Mouse (Mus musculus) lung, embryonic 15.5 days (tissue): ENCODE data around the gene Cmtm3. TPM values are rescaled to one million over a fixed set of nuclear protein-coding genes. Genes with fewer than 3 reads are reported as not detected.

Experiments
- ATAC-seq: fragments of 200-750 bp; cut with Nextera tagmentation; 2 replicates; pipeline ENCODE4 v1.8.0; 2017; ENCODE audit warnings: moderate number of reproducible peaks, borderline replicate concordance; ENCODE audit not compliant: low FRiP score, low TSS enrichment; ENCODE audit errors: extremely low read depth
- H3K27ac ChIP-seq: fragments of 300-500 bp; sonication (generic); 2 replicates; pipeline ENCODE4 v1.5.1; 2015; ENCODE audit warnings: moderate library complexity, mild to moderate bottlenecking, inconsistent platforms
- H3K27me3 ChIP-seq: fragments of 300-500 bp; sonication (generic); 2 replicates; pipeline ENCODE4 v1.6.1; 2015; ENCODE audit warnings: inconsistent platforms
- H3K36me3 ChIP-seq: fragments of 300-500 bp; sonication (generic); 2 replicates; pipeline ENCODE4 v1.6.1; 2015; ENCODE audit warnings: inconsistent platforms
- H3K4me1 ChIP-seq: fragments of 300-500 bp; sonication (generic); 2 replicates; pipeline ENCODE4 v1.6.1; 2015; ENCODE audit warnings: inconsistent platforms
- H3K4me2 ChIP-seq: fragments of 300-500 bp; sonication (generic); 2 replicates; pipeline ENCODE4 v1.6.1; 2015; ENCODE audit warnings: inconsistent platforms, mild to moderate bottlenecking, moderate library complexity
- H3K4me3 ChIP-seq: fragments of 300-500 bp; sonication (generic); 2 replicates; pipeline ENCODE4 v1.5.1; 2015; ENCODE audit warnings: mild to moderate bottlenecking, inconsistent platforms
- H3K9ac ChIP-seq: fragments of 300-500 bp; sonication (generic); 2 replicates; pipeline ENCODE4 v1.6.1; 2015; ENCODE audit warnings: inconsistent platforms
- H3K9me3 ChIP-seq: fragments of 300-500 bp; sonication (generic); 2 replicates; pipeline ENCODE4 v1.6.1; 2016; ENCODE audit warnings: inconsistent platforms
- WGBS: fragments of 180-500 bp; shearing (Covaris S2); methylation state at CpG from one replicate; pipeline ENCODE4 v1.1.7; 2015; 5-methylcytosine and 5-hydroxymethylcytosine counted together
- polyA plus RNA-seq: library from polyadenylated mRNA; unstranded; fragments of >200 nt; fragmentation: Nextera tagmentation; extraction: Ambion mirVana; gene quantifications from 2 replicates; pipeline ENCODE4 v1.2.1, GENCODE M21; 2015

Gene Cmtm3
- polyA plus RNA-seq, 1 experiment from 2014 or later: 151 TPM

- 90% methylated on average over 6 of the region's 6 CpGs for WGBS
- H3K27me3 ChIP-seq: no peaks in the 10 kb centered on the region
These were observed 31.9 kb downstream of the Cmtm3 start for GRCm38 (mm10) chr8:104371121-104371520.

GRCm38 (mm10) chr8:104373779-104374178 is 34.6 kb downstream of the Cmtm3 start:
- WGBS: 76% methylated on average over 11 of the region's 11 CpGs
- Histone ChIP-seq H3K27ac (no peak overlapping the region), H3K4me2 (no peak overlapping the region)

More at GRCm38 (mm10) chr8:104371121-104371520, 31.9 kb downstream of the Cmtm3 start:
- no peaks in the 10 kb centered on the region for H3K36me3 ChIP-seq
- no peak overlapping the region for H3K9ac ChIP-seq
- no peaks in the 10 kb centered on the region for H3K9me3 ChIP-seq
- H3K27ac ChIP-seq: no peak overlapping the region
- H3K4me3 ChIP-seq: no peak overlapping the region
- no peak for ATAC-seq
- peaks cover 21% of the 10 kb centered on the region for H3K4me1 ChIP-seq
- H3K4me2 ChIP-seq: no peak overlapping the region

GRCm38 (mm10) chr8:104374269-104374668 is 35.1 kb downstream of the Cmtm3 start:
- WGBS: 63% methylated on average over 11 of the region's 11 CpGs
- H3K4me2 ChIP-seq: no peak overlapping the region

More at GRCm38 (mm10) chr8:104373779-104374178, 34.6 kb downstream of the Cmtm3 start:
- peaks cover 23% of the 10 kb centered on the region for H3K4me1 ChIP-seq
- H3K36me3 ChIP-seq: no peaks in the 10 kb centered on the region
- no peak overlapping the region for H3K4me3 ChIP-seq
- H3K27me3 ChIP-seq: no peaks in the 10 kb centered on the region
- no peak for ATAC-seq
- no peaks in the 10 kb centered on the region for H3K9me3 ChIP-seq
- H3K9ac ChIP-seq: no peak overlapping the region

GRCm38 (mm10) chr8:104374864-104375846 is 35.9 kb downstream of the Cmtm3 start:
- WGBS: 25% methylated on average over 14 of the region's 14 CpGs
- H3K4me2 ChIP-seq: peak overlapping the region; percentile 12; the same call in 1 of the 2 replicates
- no peaks in the 10 kb centered on the region for H3K27me3 ChIP-seq
- no peaks in the 10 kb centered on the region for H3K9me3 ChIP-seq
- no peak overlapping the region for H3K9ac ChIP-seq
- ATAC-seq: peak; percentile 27; the same call in 1 of the 2 replicates
- H3K4me1 ChIP-seq: peaks cover 20% of the 10 kb centered on the region
- H3K27ac ChIP-seq: peak overlapping the region; percentile 56
- H3K36me3 ChIP-seq: no peaks in the 10 kb centered on the region
- H3K4me3 ChIP-seq: no peak overlapping the region

More at GRCm38 (mm10) chr8:104374269-104374668, 35.1 kb downstream of the Cmtm3 start:
- H3K4me3 ChIP-seq: no peak overlapping the region
- peaks cover 23% of the 10 kb centered on the region for H3K4me1 ChIP-seq
- H3K9ac ChIP-seq: no peak overlapping the region
- no peak overlapping the region for H3K27ac ChIP-seq
- no peaks in the 10 kb centered on the region for H3K36me3 ChIP-seq
- no peak for ATAC-seq
- no peaks in the 10 kb centered on the region for H3K9me3 ChIP-seq
- H3K27me3 ChIP-seq: no peaks in the 10 kb centered on the region

- H3K9me3 ChIP-seq: no peaks in the 10 kb centered on the region
- no peak overlapping the region for H3K4me3 ChIP-seq
- no peaks in the 10 kb centered on the region for H3K27me3 ChIP-seq
- peaks cover 20% of the 10 kb centered on the region for H3K4me1 ChIP-seq
- H3K9ac ChIP-seq: no peak overlapping the region
- no peaks in the 10 kb centered on the region for H3K36me3 ChIP-seq
- H3K4me2 ChIP-seq: no peak overlapping the region
- peak overlapping the region; percentile 56; the same call in 1 of the 2 replicates for H3K27ac ChIP-seq
- 69% methylated on average over 5 of the region's 5 CpGs for WGBS
- no peak for ATAC-seq
These were observed 36.7 kb downstream of the Cmtm3 start for GRCm38 (mm10) chr8:104375959-104376358.

- H3K9me3 ChIP-seq: no peaks in the 10 kb centered on the region
- no peak for ATAC-seq
- H3K4me1 ChIP-seq: peaks cover 20% of the 10 kb centered on the region
- no peak overlapping the region for H3K4me3 ChIP-seq
- H3K27me3 ChIP-seq: no peaks in the 10 kb centered on the region
- H3K27ac ChIP-seq: no peak overlapping the region
- WGBS: 51% methylated on average over 11 of the region's 11 CpGs
- H3K9ac ChIP-seq: no peak overlapping the region
- no peaks in the 10 kb centered on the region for H3K36me3 ChIP-seq
- H3K4me2 ChIP-seq: no peak overlapping the region
These were observed 37.5 kb downstream of the Cmtm3 start for GRCm38 (mm10) chr8:104376669-104377068.

GRCm38 (mm10) chr8:104379301-104379836 is 40.2 kb downstream of the Cmtm3 start:
- H3K36me3 ChIP-seq: no peaks in the 10 kb centered on the region
- peaks cover 37% of the 10 kb centered on the region for H3K4me1 ChIP-seq
- H3K27ac ChIP-seq: no peak overlapping the region
- no peaks in the 10 kb centered on the region for H3K27me3 ChIP-seq
- H3K4me2 ChIP-seq: no peak overlapping the region
- WGBS: 63% methylated on average over 10 of the region's 10 CpGs
- no peaks in the 10 kb centered on the region for H3K9me3 ChIP-seq
- no peak overlapping the region for H3K9ac ChIP-seq
- no peak for ATAC-seq
- H3K4me3 ChIP-seq: no peak overlapping the region

GRCm38 (mm10) chr8:104380269-104380668 is 41.1 kb downstream of the Cmtm3 start:
- Histone ChIP-seq H3K36me3 (no peaks in the 10 kb centered on the region), H3K27me3 (no peaks in the 10 kb centered on the region), H3K27ac (no peak overlapping the region), H3K9me3 (no peaks in the 10 kb centered on the region), H3K4me3 (no peak overlapping the region), H3K4me1 (peaks cover 32% of the 10 kb centered on the region), H3K4me2 (no peak overlapping the region), H3K9ac (no peak overlapping the region)
- no peak for ATAC-seq
- 76% methylated on average over 7 of the region's 7 CpGs for WGBS

GRCm38 (mm10) chr8:104380961-104381411 is 41.8 kb downstream of the Cmtm3 start:
- Histone ChIP-seq H3K9ac (no peak overlapping the region), H3K4me3 (no peak overlapping the region), H3K27me3 (no peaks in the 10 kb centered on the region), H3K36me3 (no peaks in the 10 kb centered on the region), H3K27ac (no peak overlapping the region), H3K4me1 (peaks cover 27% of the 10 kb centered on the region), H3K4me2 (no peak overlapping the region), H3K9me3 (no peaks in the 10 kb centered on the region)
- WGBS: 78% methylated on average over 5 of the region's 5 CpGs
- ATAC-seq: no peak

- H3K4me2 ChIP-seq: no peak overlapping the region
- H3K9ac ChIP-seq: no peak overlapping the region
- no peak for ATAC-seq
- no peak overlapping the region for H3K27ac ChIP-seq
- no peaks in the 10 kb centered on the region for H3K27me3 ChIP-seq
- H3K36me3 ChIP-seq: no peaks in the 10 kb centered on the region
- H3K4me1 ChIP-seq: peaks cover 45% of the 10 kb centered on the region
- 52% methylated on average over 2 of the region's 2 CpGs for WGBS
- H3K9me3 ChIP-seq: no peaks in the 10 kb centered on the region
- H3K4me3 ChIP-seq: no peak overlapping the region
These were observed 44.1 kb downstream of the Cmtm3 start for GRCm38 (mm10) chr8:104383296-104383695.

GRCm38 (mm10) chr8:104383977-104384376 is 44.8 kb downstream of the Cmtm3 start:
- H3K9ac ChIP-seq: no peak overlapping the region
- ATAC-seq: no peak
- H3K36me3 ChIP-seq: no peaks in the 10 kb centered on the region
- H3K27me3 ChIP-seq: no peaks in the 10 kb centered on the region
- H3K4me2 ChIP-seq: no peak overlapping the region
- H3K4me1 ChIP-seq: peaks cover 45% of the 10 kb centered on the region
- H3K4me3 ChIP-seq: no peak overlapping the region
- WGBS: 70% methylated on average over 3 of the region's 3 CpGs
- no peak overlapping the region for H3K27ac ChIP-seq
- H3K9me3 ChIP-seq: no peaks in the 10 kb centered on the region

- H3K9me3 ChIP-seq: no peaks in the 10 kb centered on the region
- no peak for ATAC-seq
- H3K4me2 ChIP-seq: no peak overlapping the region
- no peak overlapping the region for H3K4me3 ChIP-seq
- no peaks in the 10 kb centered on the region for H3K27me3 ChIP-seq
- no peak overlapping the region for H3K27ac ChIP-seq
- 27% methylated on average over 4 of the region's 4 CpGs for WGBS
- H3K36me3 ChIP-seq: no peaks in the 10 kb centered on the region
- peaks cover 45% of the 10 kb centered on the region for H3K4me1 ChIP-seq
- no peak overlapping the region for H3K9ac ChIP-seq
These were observed 47.5 kb downstream of the Cmtm3 start for GRCm38 (mm10) chr8:104386693-104387092.
